Mouse (Mus musculus): ENCODE results near the gene Foxred1.

The Foxred1 gene

GRCm38 (mm10) chr9:35188700-35189099 lies 22.2 kb downstream of the Foxred1 start:
- peak; percentile 33 to 67 for DNase-seq

GRCm38 (mm10) chr9:35187351-35187903 lies 23.4 kb downstream of the Foxred1 start:
- DNase-seq = no peak

GRCm38 (mm10) chr9:35186430-35186829 lies 24.4 kb downstream of the Foxred1 start:
- DNase-seq = no peak

GRCm38 (mm10) chr9:35183359-35183758 lies 27.5 kb downstream of the Foxred1 start:
- DNase-seq = no peak

GRCm38 (mm10) chr9:35182832-35183231 lies 28.0 kb downstream of the Foxred1 start:
- DNase-seq = no peak

GRCm38 (mm10) chr9:35176124-35176659 lies 34.7 kb downstream of the Foxred1 start:
- DNase-seq = no peak

- peak; percentile 97 to 98 for DNase-seq
These were observed 35.4 kb downstream of the Foxred1 start, which contains the start of gene Dcps for GRCm38 (mm10) chr9:35175251-35176123. Gene Dcps, minus strand, starts transcription at chr9:35176061.

GRCm38 (mm10) chr9:35173331-35173730 lies 37.5 kb downstream of the Foxred1 start:
- no peak for DNase-seq

- DNase-seq = no peak
These were observed 40.8 kb downstream of the Foxred1 start for GRCm38 (mm10) chr9:35170071-35170470.

GRCm38 (mm10) chr9:35166798-35167635 lies 43.8 kb downstream of the Foxred1 start:
- peak; percentile 74 to 87 for DNase-seq

- DNase-seq = peak; percentile 42 to 60
These were observed 44.6 kb downstream of the Foxred1 start for GRCm38 (mm10) chr9:35166144-35166797.

GRCm38 (mm10) chr9:35164142-35164874 lies 46.5 kb downstream of the Foxred1 start:
- DNase-seq = no peak

- peak; percentile 34 to 64 for DNase-seq
These were observed 47.7 kb downstream of the Foxred1 start for GRCm38 (mm10) chr9:35163011-35163690.

- DNase-seq = peak; percentile 29 to 35
These were observed 49.1 kb downstream of the Foxred1 start for GRCm38 (mm10) chr9:35161721-35162120.

GRCm38 (mm10) chr9:35160662-35161061 lies 50.2 kb downstream of the Foxred1 start:
- DNase-seq = no peak

- DNase-seq = peak in 1 of 2 experiments; percentile 19
These were observed 52.4 kb downstream of the Foxred1 start for GRCm38 (mm10) chr9:35158477-35158876.

- peak in 1 of 2 experiments; percentile 14 for DNase-seq
These were observed 54.0 kb downstream of the Foxred1 start for GRCm38 (mm10) chr9:35156862-35157261.

- DNase-seq = no peak
These were observed 54.7 kb downstream of the Foxred1 start for GRCm38 (mm10) chr9:35156002-35156710.

Measured in kidney, postnatal 36 days (tissue).